Mouse (Mus musculus) cerebellum, adult 9-10 months (tissue): ENCODE results near the gene Ehbp1l1.

Source experiments
- DNase-seq: peaks from one replicate; pipeline ENCODE4 v3.0.0; 2022

Ehbp1l1 gene

DNA sequence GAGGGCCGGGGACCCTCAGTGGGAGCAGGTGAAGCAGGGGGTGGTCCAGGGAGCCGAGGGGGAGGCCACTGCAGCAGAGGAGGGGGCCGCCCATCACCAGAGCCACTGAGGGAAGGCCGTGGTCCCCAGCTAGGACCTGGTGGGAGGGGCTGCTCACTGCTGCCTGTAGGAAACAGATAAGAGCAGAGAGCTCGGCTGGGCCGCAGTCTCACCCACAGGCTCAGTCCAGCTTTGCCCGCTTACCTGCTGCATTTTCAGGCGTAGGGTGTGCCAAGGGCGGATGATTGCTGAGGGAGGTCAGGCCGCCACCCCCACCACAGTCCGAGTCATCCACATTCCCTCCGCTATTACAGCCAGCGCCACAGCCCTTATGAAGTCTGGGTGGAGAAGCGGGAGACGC lies 60.7 kb downstream of the Ehbp1l1 start:
- DNase-seq = no peak

DNA sequence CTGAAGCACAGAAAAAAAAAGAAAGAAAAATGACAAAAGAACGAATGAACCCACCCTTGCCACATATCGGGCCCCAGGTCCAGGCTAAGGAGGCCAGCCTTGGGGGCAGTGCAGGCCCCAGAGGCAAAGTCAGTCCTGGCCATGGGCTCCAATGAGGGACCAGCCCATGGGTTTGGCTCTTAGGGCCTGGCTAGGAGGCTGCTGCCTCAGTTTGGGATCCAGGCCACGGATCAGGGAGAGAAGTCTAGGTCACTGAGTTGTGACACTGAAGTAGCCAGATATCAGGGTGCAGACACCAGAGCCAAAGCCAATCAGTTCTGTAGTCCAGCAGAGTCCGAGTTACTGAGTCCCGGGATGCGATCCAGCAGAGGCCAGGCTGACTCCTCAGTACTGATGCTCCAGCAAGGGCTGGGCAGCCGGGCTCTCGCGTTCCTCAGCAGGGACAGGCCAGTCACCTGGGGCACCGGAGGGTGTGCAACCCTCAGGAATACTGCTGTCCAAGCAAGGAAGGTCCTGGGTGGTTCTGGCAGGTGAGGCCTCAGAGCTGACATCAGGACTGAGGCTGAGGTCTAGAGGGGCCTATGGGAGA lies 61.4 kb downstream of the Ehbp1l1 start:
- no peak for DNase-seq

DNA sequence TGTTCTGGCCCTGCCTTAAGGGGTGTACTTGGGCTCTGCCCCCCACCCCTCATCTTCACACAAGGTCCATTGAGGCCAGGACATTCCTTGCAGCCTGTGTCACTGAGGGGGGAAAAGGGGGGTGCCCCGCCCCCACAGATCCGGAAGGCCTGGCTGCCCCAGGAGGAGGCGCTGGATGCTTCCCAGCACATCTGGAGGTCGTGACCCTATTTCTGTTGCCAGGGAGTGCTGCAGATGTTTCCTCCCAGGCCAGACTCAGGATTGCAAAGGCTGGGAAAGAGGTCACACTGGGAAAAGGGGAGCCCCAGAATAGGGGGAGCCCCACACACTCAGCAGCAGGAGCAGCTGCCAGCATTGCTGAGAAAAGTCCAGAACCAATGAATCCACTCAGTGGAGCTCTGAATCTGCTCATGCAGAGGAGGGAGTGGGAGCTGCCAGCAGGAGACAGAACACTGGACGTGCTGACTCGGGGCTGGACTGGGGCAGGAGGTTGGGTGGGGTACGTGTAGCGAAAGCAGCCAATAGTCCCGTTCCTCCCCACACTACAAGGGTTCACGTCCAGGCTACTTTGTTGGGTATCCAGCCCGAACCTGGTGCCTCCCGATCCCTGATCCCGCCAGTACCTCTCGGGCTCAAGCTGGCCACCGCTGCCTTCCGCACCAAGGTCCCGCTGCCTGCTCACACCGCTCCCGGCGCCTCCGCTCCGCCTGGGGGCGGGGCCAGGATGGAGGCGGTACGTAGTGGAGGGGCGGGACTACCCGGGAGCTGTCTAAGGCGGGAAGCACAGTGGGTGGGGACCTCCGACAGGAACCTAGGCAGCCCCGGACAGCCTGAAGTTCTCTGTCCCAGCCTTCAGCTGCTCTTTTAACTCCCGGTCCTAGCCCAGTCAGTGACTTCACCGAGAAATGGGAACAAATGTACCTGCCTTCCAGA lies 62.9 kb downstream of the Ehbp1l1 start, which contains the start of gene Sipa1:
TSS of gene Sipa1 (minus strand) at position 727 of the 933 bp plus-strand sequence.
- peak; percentile 58 for DNase-seq

DNA sequence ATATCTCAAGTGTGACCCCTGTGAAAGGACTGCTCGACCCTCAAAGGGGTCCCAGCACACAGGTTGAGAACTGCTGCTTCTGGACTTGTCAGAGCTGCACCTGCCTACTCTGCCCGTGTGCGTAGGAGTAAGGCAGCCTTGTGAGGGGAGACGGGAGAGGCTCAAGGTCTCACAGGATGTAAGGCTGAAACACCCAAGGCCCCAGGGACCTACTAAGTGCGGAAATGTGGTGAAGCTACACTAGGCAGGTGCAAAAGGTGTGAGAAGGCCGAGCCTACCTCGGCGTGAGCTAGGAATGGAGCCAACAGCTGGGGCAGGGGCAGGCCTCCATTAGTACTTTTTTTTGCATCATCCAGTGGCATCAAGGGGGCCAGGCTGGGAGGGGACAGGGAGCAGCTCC lies 63.8 kb downstream of the Ehbp1l1 start:
- no peak for DNase-seq

DNA sequence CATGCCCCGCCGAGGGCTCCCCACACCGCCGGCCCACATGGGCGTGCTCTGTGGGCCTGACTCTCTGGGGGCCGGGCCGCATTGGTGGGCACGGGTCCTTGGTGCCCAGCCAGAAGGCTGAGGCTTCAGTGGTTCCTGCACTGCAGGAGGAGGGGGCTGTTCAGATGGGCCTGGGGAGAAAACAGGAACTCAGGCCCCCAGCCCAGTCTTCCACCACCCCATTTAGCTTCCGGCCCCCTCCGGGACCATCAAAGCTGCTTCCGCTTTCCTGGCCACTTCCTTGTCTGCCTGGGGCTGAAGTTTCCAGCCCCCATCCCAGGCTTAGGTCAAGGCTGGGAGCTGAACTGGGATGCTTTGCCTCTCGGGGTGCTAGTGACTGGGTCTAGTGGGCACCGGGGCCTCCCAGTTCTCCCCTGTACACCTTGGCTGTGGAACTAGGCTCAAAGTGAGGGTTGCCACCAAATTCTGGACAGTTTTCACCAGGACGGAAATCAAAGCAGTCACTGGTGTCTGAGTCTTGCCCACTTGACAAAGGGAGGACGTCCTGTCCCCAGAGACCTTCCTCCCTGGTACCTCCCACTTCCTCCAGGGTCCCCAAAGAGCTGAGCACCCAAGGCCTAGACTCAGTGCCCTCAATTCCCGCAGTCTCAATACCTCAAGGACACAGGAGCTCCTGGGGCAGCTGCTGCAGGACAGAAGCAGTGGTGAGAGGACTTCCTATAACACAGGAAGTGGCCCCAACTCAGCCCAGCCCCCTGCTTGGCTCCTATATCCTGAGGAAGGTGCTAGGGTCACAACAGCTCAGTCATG lies 65.0 kb downstream of the Ehbp1l1 start:
- DNase-seq = no peak
